Mouse (Mus musculus) liver, postnatal 0 days (tissue): Measurements from ENCODE around the gene Cdk12. TPM values are rescaled to one million over a fixed set of nuclear protein-coding genes. Genes with fewer than 3 reads are reported as not detected.

Experiments
- ATAC-seq: fragments of 200-750 bp; cut with Nextera tagmentation; 2 replicates; pipeline ENCODE4 v1.8.0; 2017; ENCODE audit warnings: mild to moderate bottlenecking, moderate library complexity
- DNase-seq: peaks from one replicate; pipeline ENCODE4 v3.0.0-alpha.2; 2016
- H3K27ac ChIP-seq: fragments of 300-500 bp; sonication (generic); 2 replicates; pipeline ENCODE4 v1.5.1; 2014; ENCODE audit warnings: antibody characterized with exemption, moderate library complexity, mild to moderate bottlenecking, low read depth
- H3K27me3 ChIP-seq: fragments of 300-500 bp; sonication (generic); 2 replicates; pipeline ENCODE4 v1.6.1; 2014; ENCODE audit warnings: low read length, control low read depth, mixed read lengths; ENCODE audit not compliant: insufficient read depth
- H3K36me3 ChIP-seq: fragments of 300-500 bp; sonication (generic); replicated peaks from 2 replicates; pipeline ENCODE4 v1.6.1; 2014; ENCODE audit warnings: mild to moderate bottlenecking, control low read depth, low read length, moderate library complexity, mixed read lengths; ENCODE audit not compliant: insufficient read depth
- H3K4me1 ChIP-seq: fragments of 300-500 bp; sonication (generic); 2 replicates; pipeline ENCODE4 v1.6.1; 2014; ENCODE audit warnings: antibody characterized with exemption, mild to moderate bottlenecking, control low read depth; ENCODE audit not compliant: insufficient read depth
- H3K4me2 ChIP-seq: fragments of 300-500 bp; sonication (generic); 2 replicates; pipeline ENCODE4 v1.6.1; 2014; ENCODE audit warnings: low read depth, mild to moderate bottlenecking, low read length, moderate library complexity, mixed read lengths
- H3K4me3 ChIP-seq: fragments of 300-500 bp; sonication (generic); 2 replicates; pipeline ENCODE4 v1.5.1; 2014; ENCODE audit warnings: low read depth, low read length
- H3K9ac ChIP-seq: fragments of 300-500 bp; sonication (generic); replicated peaks from 2 replicates; pipeline ENCODE4 v1.6.1; 2014; ENCODE audit warnings: mild to moderate bottlenecking, moderate library complexity
- H3K9me3 ChIP-seq: fragments of 300-500 bp; sonication (generic); 2 replicates; pipeline ENCODE4 v1.6.1; 2016; ENCODE audit warnings: mild to moderate bottlenecking, control low read depth, low read length, mixed read lengths
- CTCF ChIP-seq: sonication (generic); IDR thresholded peaks from 2 replicates; pipeline ENCODE4 v1.5.1; 2016; ENCODE audit warnings: antibody characterized with exemption, low read depth
- EP300 ChIP-seq: IDR thresholded peaks from 2 replicates; pipeline ENCODE4 v1.6.1; 2016; ENCODE audit warnings: antibody characterized with exemption, low read depth, mild to moderate bottlenecking
- WGBS: fragments of 180-500 bp; shearing (Covaris S2); extraction: QIAGEN DNeasy Blood & Tissue Kit; methylation state at CpG from one replicate; pipeline ENCODE4 v1.1.7; 2014; ENCODE audit not compliant: insufficient replicate concordance; 5-methylcytosine and 5-hydroxymethylcytosine counted together
- polyA plus RNA-seq: library from polyadenylated mRNA; unstranded; fragments of >200 nt; fragmentation: Nextera tagmentation; extraction: Ambion mirVana; gene quantifications from 2 replicates; pipeline ENCODE4 v1.2.1, GENCODE M21; 2015

The Cdk12 gene
- polyA plus RNA-seq, 1 experiment from 2014 or later, result 3.9 TPM

DNA sequence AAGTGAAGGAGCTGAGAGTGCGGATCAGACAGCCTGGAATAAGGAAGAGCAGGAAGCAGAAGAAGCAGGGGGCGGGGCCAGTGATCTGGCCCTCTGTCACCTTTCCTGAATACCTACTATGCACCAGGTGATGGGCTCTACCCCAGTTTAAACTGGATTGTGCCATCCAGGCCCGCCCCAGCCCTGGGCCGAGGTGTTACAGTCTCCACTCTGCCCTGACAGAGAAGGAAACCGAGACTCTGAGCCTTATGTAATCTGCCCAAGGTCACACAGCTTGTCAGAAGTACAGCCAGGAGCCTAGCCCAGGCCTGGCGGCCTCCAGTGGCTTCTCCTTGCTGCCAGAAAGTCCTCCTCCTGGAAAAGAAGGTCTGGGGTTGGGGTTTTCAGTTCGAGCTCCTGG lies 94.9 kb downstream of the Cdk12 start:
- peak overlapping the region; percentile 61 for H3K4me2 ChIP-seq
- peak; percentile 31; the same call in 1 of the 2 replicates for ATAC-seq
- 20% methylated on average over 7 of the region's 7 CpGs for WGBS
- peaks cover 20% of the 10 kb centered on the region for H3K4me1 ChIP-seq
- no peaks in the 10 kb centered on the region for H3K36me3 ChIP-seq
- no peak for TF ChIP-seq EP300
- TF ChIP-seq CTCF, result no peak
- H3K9me3 ChIP-seq, result no peaks in the 10 kb centered on the region
- no peak overlapping the region for H3K4me3 ChIP-seq
- H3K27me3 ChIP-seq, result peaks cover 43% of the 10 kb centered on the region
- H3K9ac ChIP-seq, result peak overlapping the region; percentile 46
- peak overlapping the region; percentile 96 for H3K27ac ChIP-seq
- peak; percentile 33 for DNase-seq

DNA sequence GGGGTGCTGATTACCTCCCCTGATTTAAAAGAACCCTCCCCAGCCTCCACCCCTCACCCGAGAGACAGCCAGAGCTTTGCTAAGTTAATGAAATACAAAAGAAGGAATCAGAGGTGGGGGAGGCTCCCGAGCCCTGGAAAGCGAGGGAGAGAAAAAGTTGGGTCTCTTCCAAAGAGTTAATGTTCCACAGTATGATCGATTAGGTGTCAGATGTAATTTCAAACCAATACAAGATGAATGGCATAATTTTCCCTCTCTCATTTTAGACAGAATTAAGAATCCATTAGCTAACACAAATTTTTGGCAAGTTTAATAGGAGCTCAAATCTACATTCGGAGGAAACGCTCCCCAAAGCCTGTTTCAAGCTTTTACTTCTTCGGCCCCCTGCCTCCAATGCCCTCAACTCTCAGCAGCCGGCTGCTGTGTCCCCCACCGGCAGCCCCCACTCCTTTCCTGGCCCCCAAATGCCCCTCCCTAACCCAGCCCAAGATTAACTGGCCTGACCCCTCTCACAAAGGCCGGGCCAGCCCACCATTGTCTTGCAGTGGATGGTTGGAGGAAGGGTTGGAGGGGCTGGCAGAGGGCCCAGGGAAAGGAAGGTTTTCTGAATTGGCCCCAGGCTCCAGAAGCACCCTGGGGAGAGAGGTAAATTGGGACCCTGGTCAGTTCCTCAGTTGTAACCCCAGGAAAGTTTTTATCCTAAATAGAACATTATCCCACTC lies 95.8 kb downstream of the Cdk12 start:
- peaks cover 20% of the 10 kb centered on the region for H3K4me1 ChIP-seq
- ATAC-seq (peak; percentile 28; the same call in 1 of the 2 replicates), DNase-seq (peak; percentile 36)
- peak overlapping the region; percentile 61 for H3K4me2 ChIP-seq
- H3K9ac ChIP-seq, result no peak overlapping the region; the same call in 1 of the 2 replicates
- 16% methylated on average over 10 of the region's 10 CpGs for WGBS
- TF ChIP-seq CTCF, result no peak
- TF ChIP-seq EP300, result no peak
- H3K9me3 ChIP-seq, result no peaks in the 10 kb centered on the region
- no peaks in the 10 kb centered on the region for H3K36me3 ChIP-seq
- no peak overlapping the region for H3K4me3 ChIP-seq
- H3K27ac ChIP-seq, result peak overlapping the region; percentile 96
- H3K27me3 ChIP-seq, result peaks cover 38% of the 10 kb centered on the region

DNA sequence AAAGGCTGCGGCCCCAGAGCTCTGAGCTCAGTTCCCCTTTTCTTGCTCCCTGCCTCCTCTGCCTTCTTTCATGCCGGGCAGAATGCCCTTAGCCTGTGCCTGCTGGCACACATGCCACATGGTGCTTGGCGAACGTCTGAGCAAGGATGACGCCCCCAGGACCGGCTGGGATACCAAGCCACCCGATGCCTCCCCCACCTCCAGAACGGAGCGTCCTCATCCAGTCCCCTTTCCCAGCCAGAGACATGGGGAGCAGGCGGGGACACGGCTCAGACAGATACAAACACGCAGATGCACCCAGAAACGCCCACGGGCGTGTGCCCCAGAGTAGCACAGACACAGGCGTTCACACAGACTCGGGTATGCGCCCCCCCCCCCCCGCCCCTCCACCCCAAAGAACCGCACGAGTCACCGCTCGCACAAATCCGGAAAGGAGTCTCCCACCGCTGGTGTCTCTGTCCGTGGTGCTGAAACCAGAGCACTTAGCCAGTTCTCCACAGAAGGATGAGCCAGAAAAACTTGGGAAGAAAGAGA lies 111.0 kb downstream of the Cdk12 start:
- Histone ChIP-seq H3K36me3 (no peaks in the 10 kb centered on the region), H3K27me3 (peaks cover 55% of the 10 kb centered on the region), H3K9me3 (no peaks in the 10 kb centered on the region), H3K4me3 (no peak overlapping the region), H3K9ac (no peak overlapping the region), H3K4me1 (0 out of 2 replicates have a peak, but pooled peaks cover 3% of the 10 kb centered on the region), H3K4me2 (no peak overlapping the region), H3K27ac (no peak overlapping the region)
- ATAC-seq (no peak), DNase-seq (peak; percentile 76)
- TF ChIP-seq CTCF (no peak), EP300 (no peak)
- WGBS, result 3% methylated on average over 26 of the region's 26 CpGs

DNA sequence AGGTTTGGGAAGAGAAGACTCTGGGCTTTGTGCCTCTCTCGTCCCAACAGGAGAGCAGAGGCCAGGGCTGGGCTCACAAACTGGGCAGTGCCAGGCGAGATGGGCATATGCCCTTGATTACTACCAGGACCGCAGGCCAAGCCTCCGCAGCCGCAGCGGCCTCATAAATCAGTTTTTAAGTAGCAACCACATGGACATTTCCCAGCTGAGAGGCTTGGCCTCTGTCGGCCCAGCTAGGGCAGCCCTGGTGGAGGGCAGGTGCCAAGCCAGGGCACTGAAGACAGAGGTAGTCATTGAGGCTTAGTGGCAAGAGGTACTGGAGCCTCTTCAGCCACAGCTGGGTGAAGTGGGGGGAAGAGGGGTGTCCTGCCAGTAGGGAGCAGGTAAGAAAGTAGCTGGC lies 114.6 kb downstream of the Cdk12 start:
- H3K27ac ChIP-seq, result no peak overlapping the region
- H3K4me1 ChIP-seq, result 0 out of 2 replicates have a peak, but pooled peaks cover 3% of the 10 kb centered on the region
- no peaks in the 10 kb centered on the region for H3K9me3 ChIP-seq
- no peak overlapping the region for H3K9ac ChIP-seq
- DNase-seq (no peak), ATAC-seq (no peak)
- H3K36me3 ChIP-seq, result no peaks in the 10 kb centered on the region
- no peak overlapping the region for H3K4me2 ChIP-seq
- TF ChIP-seq CTCF (no peak), EP300 (no peak)
- H3K27me3 ChIP-seq, result peaks cover 82% of the 10 kb centered on the region
- 10% methylated on average over 7 of the region's 7 CpGs for WGBS
- H3K4me3 ChIP-seq, result no peak overlapping the region

DNA sequence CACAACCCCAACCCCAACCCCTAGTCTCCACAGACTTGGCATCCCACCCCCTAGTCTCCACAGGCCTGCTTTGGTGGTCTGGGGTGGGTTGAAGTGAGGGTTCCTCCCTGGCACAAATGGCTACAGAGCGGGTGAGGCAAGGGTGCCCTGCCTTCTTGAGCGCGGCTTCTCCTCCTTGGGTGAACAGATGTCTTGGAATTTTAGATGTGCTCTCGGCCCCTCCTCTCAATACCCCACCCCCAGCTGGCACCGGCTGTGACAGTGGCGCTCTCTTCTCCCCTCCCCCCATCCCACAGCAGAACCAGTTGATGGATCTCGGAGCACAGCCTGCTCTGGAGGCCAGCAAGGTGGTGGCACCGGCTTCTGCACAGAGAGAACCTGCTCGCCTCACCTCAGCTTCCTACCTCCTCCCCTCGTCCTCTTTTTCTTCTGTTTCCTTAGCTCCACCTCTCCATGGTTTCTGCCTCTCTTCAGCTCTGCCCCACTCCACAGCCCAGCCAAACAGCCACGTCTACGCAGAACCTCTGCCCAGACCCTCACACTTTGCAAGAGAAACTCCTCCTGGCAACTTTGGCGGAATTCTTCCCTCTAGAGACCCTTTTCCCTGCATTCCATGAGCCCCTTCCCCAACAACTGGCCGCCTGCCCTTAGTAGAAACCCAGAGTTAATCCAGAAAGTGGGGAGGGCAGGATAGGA lies 115.7 kb downstream of the Cdk12 start:
- H3K4me2 ChIP-seq, result no peak overlapping the region

DNA sequence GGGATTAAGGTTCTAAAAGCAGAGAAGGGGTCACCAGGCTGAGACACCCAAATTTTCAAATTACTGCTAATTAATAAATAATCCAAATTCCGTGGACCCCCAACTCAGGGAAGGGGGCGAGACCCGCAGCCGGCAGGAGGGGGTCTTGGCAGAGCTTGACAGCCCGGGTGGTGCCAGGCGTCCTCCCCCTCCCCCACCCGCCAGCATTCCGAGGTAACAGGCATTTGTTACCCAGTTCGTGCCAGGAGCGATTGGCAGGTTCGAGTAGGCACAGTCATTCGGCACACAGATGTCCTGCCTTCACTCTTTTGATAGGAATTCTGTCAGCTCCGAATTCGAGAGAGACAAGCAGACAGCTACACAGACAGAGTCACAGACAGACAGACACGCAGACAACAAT lies 116.3 kb downstream of the Cdk12 start:
- Histone ChIP-seq H3K27me3 (peaks cover 91% of the 10 kb centered on the region), H3K9ac (no peak overlapping the region), H3K27ac (no peak overlapping the region), H3K9me3 (no peaks in the 10 kb centered on the region), H3K36me3 (no peaks in the 10 kb centered on the region), H3K4me2 (no peak overlapping the region), H3K4me1 (no peaks in the 10 kb centered on the region), H3K4me3 (no peak overlapping the region)
- ATAC-seq (no peak), DNase-seq (no peak)
- WGBS, result 6% methylated on average over 15 of the region's 15 CpGs
- TF ChIP-seq CTCF (no peak), EP300 (no peak)

More for the DNA sequence above, 115.7 kb downstream of the Cdk12 start:
- DNase-seq (no peak), ATAC-seq (no peak)
- H3K4me1 ChIP-seq, result 0 out of 2 replicates have a peak, but pooled peaks cover 3% of the 10 kb centered on the region
- H3K27me3 ChIP-seq, result peaks cover 91% of the 10 kb centered on the region
- H3K27ac ChIP-seq, result no peak overlapping the region
- no peak overlapping the region for H3K4me3 ChIP-seq
- no peak overlapping the region for H3K9ac ChIP-seq
- no peaks in the 10 kb centered on the region for H3K9me3 ChIP-seq
- TF ChIP-seq CTCF, result no peak
- TF ChIP-seq EP300, result no peak
- H3K36me3 ChIP-seq, result no peaks in the 10 kb centered on the region
- WGBS, result 5% methylated on average over 14 of the region's 14 CpGs
